Mouse (Mus musculus) adrenal gland, postnatal 4 days (tissue): ENCODE results near the gene Icam2. TPM values are rescaled to one million over a fixed set of nuclear protein-coding genes. Genes with fewer than 3 reads are reported as not detected.
A peak's percentile ranks its signal among the peaks of the same experiment; 100 is the strongest.
"Not testable (repeated sequence)": the region's sequence is repeated elsewhere in the genome, so short reads cannot be mapped to it uniquely, and the experiment has no call there.

Source experiments
- DNase-seq, 2 experiments: peaks; one replicate each; pipeline ENCODE4 v3.0.0; 2021 to 2022; ENCODE audit warnings: low spot score in 2 of 2, mixed read lengths in 2 of 2
- long read RNA-seq, 2 experiments: library from polyadenylated mRNA; stranded (forward); transcript quantifications; one replicate each; pipeline ENCODE4 v2.0.0; 2021
- total RNA-seq, 2 experiments: library from RNA; stranded (reverse); gene quantifications; 2 replicates each; pipeline ENCODE4 v1.2.3; 2021

Gene Icam2
- 10 to 100 TPM; 21.8 to 24.3 TPM for total RNA-seq
- long read RNA-seq, experiment 1, transcript Icam2-201 (4 exons, 1,282 nt): major isoform, 11 of 12 reads
- long read RNA-seq, experiment 1, partial matches to known transcripts: 0 of 12 reads
- long read RNA-seq, experiment 1, other reads (novel, unspliced or antisense): 1 of 12 reads
- long read RNA-seq, experiment 2, transcript Icam2-201 (4 exons, 1,282 nt): major isoform, 8 of 12 reads
- long read RNA-seq, experiment 2, partial matches to known transcripts: 3 of 12 reads
- long read RNA-seq, experiment 2, other reads (novel, unspliced or antisense): 1 of 12 reads

DNA sequence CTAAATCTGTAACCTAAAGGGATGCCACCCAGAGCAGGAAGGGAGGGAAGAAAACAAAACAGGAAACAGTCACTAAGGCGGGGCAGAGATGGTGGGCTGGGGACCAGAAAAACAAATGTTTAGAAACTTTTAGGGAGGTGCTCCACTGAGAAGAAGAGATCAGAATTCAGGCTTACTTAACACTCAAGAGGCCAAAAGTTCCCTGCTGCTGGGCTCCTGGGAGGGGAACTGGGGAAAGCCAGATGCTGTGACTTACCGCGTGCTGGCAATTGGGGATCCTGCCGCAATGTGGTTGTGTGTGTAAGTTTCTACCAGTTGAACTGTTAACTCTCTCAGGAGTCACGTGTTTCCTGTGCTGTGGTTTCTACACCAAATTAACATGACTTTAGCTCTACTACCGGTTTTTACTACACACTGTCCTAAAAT is at the start of gene Icam2:
Gene Icam2, minus strand, starts transcription at position 285 of the 426 bp plus-strand sequence.
- DNase-seq: no peak

DNA sequence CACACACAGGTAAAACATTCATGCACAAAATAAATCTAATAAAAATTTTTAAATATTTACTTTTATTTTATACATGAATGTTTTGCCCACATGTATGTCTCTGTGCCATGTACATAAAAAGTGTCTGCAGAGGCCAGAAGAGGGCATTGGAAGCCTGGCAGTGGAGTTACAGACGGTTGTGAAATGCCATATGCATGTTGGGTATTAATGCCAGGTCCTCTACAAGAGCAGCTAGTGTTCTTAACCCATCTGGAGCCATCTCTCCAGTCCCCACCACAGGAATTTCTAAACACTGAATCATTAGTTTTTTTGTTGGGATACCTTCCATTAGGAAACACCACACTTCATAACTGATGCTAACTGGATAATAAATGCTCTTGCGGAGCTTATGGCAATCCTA is 49.7 kb upstream of the Icam2 start:
- no peak for DNase-seq

DNA sequence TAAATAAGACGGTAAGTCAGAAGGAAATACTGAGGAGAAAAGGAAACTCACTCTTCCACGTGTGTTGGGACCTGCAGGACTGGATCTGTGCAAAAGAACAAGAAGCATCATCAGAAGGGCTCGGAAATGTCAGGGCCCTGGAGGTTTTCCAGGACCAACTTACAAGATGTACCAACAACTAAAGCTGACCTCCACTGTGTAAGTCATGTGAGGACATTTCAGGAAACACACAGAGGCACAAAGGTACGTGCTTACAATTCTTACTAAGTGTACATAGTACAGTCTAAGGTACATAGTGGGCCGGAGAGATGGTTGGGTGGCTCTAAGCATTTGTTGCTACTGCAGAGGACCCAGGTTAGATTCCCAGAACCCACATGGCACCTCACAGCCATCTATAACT is 49.2 kb upstream of the Icam2 start:
- DNase-seq: no peak

DNA sequence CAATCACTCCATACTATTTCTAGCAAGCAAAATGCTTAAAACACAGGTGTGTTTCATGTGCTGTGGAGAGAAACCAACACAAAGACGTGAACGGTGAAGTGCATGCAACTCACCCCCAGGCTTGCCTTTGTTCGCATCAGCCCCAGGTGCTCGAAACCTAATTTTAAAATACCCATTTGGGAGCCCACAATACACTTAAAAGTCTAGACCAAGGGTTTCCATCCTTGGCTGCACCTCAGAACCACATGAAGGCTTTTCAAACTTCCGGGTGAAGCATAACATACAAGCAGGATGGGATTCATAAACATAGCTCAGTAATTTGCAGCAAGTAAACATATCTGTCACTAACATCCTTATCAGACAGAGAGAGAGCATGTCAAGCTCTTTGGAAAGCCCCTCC is 42.5 kb upstream of the Icam2 start:
- DNase-seq: no peak

DNA sequence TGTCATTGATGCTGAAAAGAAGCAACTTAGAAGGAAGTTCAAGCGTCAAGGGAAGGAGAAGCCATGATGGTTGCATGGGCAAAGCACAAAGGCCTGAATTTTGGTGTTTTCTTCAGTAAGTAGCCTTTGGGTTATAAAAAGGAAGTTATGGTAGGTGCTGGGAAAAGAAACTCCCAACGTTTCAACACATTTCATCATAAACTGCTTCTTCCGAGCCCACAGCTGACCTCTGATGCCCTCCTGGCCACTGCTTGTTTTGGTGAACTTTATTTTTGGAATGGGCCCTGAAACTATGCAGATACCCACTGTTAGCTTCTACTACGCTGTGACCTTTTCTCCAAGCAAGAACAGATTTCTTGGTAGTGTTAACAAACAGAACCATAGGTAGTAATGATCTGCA is 41.8 kb upstream of the Icam2 start:
- no peak for DNase-seq

DNA sequence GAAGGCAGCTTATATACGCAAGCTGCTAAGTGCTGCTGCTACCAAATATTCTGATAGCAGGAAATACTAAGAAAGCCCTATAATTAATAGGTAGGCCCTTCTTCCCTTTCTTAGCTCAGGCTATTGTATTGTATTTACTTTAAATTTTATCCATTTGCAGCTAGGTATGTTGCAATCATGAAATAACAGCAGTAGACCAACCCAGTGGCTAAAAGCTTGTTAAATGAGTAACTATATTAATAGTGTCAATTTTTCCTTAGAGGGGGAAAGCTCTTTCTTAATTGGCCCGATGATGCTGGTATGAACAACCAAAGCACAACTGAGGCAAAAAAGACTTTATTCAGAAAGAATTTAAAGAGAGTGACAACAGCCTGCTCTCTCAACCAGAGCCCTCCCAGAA is 40.7 kb upstream of the Icam2 start:
- DNase-seq: no peak

DNA sequence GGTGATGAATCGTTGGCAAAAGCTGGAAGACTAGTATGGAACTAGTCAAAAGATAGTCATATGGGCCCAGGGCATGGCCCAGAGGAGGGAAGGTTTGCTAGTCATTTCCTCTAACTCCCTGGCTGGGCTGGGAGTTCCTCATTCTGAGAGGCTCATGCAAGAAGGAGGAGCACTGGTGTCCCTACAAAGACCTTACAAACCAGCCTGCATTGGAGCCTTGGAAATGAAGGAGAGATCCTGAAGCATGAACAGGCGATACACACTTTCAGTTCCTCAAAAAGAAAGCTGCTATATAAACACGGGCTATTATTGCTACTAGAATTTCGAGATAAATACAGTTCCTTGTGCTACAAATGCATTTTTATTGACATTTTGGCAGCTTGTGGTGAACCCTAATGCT is 40.2 kb upstream of the Icam2 start:
- DNase-seq: no peak

DNA sequence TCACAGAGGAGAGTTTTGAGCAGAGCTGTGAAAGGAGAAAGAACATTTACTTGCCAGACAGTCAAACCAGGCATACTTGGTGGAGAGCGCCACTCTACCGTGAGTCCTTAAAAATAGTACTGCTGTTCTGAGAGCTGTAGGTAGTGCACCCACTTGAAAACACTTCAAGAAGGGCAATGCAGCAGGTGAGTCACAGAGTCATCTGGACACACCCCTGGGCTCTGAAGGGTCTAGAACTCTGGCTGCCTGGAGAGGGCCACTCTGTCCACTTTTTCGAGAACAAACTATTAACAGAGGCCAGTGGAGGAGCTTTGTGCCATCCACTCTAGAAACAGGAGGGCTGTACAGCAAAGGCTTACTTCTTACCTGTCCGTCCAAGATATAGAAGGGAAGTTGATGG is 38.6 kb upstream of the Icam2 start:
- DNase-seq: no peak

DNA sequence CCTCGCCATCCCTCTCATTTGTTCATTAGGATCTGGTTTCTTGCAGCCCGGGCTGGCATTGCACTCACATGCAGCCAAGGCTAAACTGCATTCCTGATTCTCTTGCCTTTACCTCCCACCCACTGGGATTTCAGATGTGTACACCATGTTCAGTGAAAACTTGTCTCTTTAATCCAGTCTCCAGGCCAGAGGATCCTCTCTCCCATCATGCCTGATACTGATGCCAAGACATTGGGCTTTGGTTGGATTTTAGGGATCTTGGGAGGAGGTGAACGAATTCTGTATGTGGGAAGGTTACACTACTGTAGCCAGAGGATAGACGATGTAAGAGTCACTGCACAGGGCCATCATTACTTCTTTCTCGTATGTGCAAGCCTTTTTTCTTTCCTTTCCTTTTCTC is 37.3 kb upstream of the Icam2 start:
- DNase-seq: no peak

DNA sequence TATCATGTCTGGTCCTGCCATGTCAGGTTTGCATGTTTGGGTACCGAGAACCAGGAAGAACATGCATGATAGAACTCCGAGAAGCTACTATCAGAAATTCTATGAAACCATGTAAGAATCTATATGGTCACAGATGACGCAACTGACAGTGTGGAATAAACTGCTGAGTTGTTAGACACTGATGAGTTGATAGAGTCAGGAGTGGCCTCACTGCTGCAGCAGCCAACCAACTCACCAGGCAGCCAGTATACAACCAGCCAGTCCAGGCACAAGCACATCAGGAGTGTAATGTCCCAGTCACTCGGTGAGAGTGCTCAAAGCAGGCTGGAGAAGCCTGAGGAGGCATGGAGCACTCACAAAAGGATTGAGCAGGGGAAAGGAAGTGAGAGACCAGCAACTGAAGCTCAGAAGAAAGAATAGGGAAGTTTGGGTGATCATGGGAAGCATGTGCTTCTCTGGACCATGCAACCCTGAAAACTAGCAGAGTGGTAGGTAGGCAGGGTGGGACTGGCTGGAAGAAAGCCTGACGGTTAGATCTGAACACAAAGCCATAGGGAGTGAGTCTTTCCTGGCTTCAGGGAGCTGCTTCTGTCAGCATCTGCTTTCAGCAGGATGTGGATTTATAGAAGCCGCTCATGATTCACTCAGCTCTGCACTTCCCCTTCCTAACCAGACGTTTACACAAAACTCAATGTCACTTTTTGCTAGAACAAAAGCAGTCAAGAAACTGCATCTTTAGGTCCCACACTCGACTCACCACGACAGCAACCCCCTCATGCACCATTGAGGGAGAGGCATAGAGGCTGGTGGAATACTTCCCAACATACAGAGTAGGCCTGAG is 31.6 kb upstream of the Icam2 start:
- no peak for DNase-seq

DNA sequence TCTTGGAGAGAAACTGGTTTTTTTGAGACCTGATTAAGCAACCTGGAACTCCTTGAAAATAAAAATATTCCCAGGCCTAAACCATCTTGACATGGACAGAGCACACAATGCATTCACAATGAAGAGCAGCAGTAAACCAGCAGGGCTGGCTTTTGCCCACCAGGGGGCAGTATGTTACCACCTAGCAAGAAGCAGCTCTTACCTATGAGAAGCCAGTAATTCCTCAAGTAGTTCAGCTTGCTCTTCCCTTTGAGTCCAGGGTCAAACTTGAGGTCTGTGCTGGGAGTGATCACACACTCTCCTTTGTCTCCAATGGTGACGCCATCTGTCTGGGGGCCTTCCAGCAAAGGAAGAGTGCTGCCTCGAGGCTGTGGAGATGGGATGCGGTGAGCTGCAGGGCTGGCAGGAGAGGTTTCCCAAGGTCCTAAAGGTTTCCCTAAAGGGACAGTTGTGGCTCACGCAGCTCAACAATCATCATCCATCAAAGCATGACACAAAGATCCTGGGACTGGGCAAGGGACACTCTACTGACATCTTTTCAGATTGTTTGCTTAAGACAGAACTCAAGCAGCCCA is 30.8 kb upstream of the Icam2 start:
- DNase-seq: peak; percentile 50 to 60

DNA sequence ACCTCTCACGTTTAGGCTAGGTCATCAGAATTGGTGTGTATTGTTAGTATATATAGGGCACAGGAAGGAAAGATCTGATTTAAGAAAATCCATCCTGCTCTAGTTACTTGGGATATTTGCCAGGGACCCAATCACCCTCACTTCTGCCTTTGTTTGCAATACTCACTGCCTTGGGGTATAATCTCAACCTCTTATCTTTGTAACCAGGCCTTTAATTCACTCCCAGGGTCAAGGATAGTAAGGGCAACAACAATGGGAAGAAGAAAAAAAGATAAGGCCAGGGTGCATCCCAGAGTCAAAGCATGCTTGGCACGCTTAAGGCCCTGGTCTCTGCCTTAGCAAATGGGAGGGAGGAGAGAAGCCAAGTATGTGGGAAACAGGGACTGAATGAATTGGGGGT is 30.0 kb upstream of the Icam2 start:
- DNase-seq: no peak

DNA sequence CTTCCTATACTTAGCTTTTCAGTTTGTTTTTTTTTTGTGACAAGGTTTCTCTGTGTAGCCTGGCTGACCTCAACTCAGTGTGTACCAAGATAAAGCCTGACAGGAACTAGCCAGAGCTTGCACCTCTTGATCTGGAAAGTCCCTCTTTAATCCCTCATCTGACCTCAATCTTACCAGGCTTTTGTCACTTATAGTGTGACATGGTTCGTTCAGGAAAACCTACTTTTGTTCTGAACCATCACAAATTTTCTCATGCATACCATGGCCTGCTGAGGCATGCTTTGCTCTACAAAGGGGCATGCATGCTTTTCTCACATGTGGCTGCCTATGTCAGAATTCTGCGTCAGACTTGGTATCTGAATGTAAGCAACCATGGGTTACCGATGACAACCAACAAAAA is 28.5 kb upstream of the Icam2 start:
- DNase-seq: no peak

DNA sequence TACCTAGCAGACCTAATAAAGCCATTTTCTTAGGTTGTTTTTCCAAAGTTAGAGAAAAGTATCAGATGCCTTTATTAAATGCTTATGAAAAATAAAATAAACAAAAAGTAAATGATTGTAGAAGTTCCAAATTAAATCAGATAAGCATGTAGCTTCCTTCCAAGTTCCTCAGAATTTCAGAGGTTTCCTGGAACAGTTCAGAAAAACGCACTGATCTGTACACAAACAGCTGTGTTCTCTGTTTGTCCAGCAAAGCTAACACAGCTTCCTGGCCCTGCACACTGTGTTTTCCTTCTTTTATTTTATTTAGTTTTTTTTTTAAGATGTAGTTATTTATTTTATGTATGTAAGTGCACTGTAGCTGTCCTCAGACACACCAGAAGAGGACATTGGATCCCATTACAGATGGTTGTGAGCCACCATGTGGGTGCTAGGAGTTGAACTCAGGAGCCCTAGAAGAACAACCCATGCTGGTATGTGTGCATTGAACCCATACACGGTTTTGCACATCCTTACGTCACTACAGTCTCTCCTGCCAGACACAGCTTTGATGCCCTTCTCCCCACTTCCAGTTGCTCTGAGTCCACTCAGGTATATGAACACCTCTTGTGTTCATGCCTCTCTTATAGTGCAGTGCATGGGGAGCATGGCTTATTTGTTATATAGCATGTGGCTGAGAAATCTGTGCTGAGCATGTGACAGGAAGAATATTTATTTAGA is 24.9 kb upstream of the Icam2 start:
- DNase-seq: no peak

DNA sequence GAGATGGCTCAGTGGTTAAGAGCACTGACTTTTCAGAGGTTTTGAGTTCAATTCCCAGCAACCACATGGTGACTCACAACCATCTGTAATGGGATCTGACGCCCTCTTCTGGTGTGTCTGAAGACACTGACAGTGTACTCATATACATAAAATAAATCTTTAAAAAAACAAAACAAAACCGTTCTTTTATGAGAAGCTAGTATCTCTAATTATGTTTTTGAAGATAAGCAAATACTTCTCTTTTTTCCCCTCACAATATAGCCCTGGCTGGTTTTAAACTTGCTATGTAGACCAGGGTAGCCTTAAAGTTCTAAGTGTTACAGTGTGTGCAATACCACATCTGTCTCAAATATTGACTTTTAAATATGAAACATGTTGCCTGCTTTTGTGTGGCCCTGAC is 23.3 kb upstream of the Icam2 start:
- no peak for DNase-seq

DNA sequence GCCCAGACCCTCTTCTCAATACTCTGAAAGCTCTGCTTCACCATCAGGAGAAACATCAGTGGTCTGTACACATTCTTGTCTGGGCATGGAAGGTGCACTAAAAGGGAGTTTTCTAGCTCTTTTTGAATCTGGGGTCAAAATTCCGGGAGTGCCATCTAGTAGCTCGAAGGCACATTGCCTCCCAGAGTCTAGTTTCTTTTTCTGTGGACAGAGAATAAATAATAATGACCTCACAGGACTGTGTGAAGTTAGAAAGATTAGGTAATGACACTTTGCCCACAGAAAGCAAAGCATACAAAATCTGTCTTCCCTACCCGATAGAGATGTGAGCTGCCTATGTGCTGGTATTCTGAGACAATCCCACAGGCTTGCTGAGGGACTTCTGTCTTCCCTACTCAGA is 22.6 kb upstream of the Icam2 start:
- no peak for DNase-seq

DNA sequence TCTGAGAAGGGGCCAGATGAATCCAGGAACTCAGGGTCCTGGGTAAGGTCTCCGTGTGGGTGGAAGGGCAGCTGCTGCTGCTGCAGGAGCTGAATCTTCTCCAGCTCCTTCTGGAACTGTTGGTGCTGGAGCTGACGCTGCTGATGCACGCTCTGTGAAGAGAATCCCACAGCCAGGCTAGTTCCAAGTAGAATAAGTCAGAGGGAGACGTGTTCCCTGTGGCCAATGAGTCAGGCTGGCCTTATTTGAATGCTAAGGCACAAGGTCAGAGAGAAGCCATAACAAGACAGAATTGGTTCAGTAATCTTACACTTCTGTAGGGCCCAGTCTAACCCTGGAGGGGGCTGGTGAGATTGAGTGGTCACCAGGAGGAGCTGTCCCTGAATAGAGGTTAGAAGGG is 22.1 kb upstream of the Icam2 start:
- no peak for DNase-seq

DNA sequence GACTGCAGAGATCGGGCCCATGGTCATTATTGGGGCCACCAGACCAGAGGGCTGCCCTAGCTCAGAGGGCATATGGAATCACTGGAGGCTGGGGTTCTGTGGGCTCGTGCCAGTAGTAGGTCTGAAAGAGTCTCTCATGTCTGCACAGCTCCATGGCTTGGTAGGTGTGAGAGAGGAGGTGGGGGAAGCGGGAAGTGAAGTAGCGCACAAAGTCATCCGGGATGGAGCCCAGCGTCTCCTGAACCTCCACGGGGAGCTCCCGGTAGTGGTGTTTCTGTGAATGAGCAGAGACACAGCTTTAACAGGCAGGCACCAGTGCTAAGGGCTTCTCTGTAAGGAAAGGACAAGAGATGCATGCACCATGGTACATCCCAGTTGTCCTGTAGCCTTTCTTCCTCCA is 10.6 kb upstream of the Icam2 start:
- DNase-seq: no peak

DNA sequence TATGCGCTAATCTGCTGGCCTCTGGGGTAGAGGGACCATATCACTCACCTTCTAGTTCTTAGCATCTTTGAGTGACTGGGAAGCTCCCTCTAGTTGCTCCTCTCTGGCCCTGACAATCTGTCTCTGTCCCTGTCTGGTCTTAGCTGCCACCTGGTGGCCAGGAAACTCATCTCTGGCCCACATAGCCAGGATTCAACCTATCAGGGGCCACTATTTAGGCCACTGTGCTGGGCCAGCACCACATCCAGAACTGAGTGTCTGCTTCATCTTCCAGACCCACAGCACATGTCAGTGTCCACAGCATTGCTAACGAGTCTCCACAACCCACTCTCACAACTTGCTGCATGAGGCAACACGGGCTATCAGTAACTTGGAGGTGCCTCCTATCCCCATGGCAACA is 9.8 kb upstream of the Icam2 start:
- DNase-seq: no peak

DNA sequence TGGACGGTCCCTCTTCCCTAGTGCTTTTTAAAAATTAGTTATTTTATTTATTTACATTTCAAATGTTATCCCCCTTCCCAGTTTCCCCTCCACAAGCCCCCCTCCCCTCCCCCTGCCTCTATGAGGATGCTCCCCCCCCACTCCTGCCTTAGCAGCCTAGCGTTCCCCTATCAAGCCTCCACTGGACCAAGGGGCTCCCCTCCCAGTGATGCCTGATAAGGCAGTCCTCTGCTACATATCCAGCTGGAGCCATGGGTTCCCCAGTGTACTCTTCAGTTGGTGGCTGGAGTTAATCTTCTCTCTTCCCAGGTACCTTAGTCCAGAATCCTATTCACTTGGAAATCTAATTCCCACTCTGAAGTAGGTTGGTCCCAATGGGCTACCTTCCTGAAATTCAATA is 6.2 kb upstream of the Icam2 start:
- DNase-seq: not testable (repeated sequence)

DNA sequence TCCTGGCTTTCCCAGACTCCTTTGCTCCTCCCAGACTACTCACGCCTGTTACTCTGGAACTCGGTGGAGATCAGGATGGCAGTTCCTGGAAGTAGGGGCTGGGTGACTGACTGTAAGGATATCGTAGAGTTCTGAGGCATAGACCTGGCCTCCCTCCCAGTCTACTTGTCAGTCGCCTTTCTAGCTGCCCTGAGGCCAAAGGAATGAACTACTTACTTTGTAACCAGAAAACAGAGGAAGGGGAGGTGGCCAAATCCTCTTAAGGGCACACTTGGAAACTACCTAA is 5.4 kb upstream of the Icam2 start:
- DNase-seq: no peak
